Mouse (Mus musculus) heart, postnatal 0 days (tissue): ENCODE measurements around the gene Mttp.

Source experiments
- CTCF ChIP-seq: IDR thresholded peaks from 2 replicates; pipeline ENCODE4 v1.5.1; 2016; ENCODE audit warnings: antibody characterized with exemption, control low read depth, low read depth
- EP300 ChIP-seq: IDR thresholded peaks from 2 replicates; pipeline ENCODE4 v1.6.1; 2016; ENCODE audit warnings: antibody characterized with exemption, low read depth

DNA sequence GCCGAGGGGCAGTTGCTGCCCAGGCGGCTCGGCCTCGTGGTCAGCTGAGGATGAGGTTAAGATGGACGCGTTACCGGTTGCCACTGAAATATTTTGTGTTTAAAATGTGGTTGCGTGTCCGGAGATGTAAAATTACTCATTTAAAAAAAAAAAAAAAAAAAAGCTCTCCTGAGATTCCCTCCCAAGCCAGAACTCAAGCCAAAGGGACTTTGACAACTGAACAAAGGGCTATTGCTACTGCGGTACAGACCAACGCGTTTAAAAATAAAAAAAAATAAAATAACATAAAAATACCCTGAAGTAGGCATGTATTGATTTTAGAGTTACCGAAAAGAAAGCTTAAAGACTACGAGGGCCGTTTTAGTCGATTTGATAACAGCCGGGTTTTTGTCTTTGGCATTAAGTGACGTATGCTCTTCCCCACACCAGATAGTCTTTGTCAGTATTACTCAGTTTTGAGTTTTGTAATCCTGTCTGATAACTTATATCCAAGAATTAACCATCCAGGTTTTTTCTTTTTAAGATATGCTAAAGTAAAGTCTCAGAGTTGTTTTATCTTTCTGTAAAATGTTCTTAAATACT, 617 bp downstream of the Mttp start:
- TF ChIP-seq CTCF (no peak), EP300 (no peak)
